Mouse (Mus musculus) thymus, adult 2 months (tissue): Measurements from ENCODE around the gene Hipk1.

Experiments used
- CTCF ChIP-seq: fragments of 200-500 bp; IDR thresholded peaks from 2 replicates; pipeline ENCODE4 v1.5.1; 2012; ENCODE audit warnings: mild to moderate bottlenecking, control low read depth, low read length, moderate library complexity, borderline replicate concordance; ENCODE audit not compliant: control insufficient read depth, poor library complexity, insufficient read depth; ENCODE audit errors: extremely low read depth
- POLR2A ChIP-seq: fragments of 200-500 bp; IDR thresholded peaks from 2 replicates; pipeline ENCODE4 v1.6.1; 2012; ENCODE audit warnings: mild to moderate bottlenecking, low read length, control low read depth, moderate library complexity; ENCODE audit not compliant: control insufficient read depth, poor library complexity, insufficient read depth; ENCODE audit errors: extremely low read depth

DNA sequence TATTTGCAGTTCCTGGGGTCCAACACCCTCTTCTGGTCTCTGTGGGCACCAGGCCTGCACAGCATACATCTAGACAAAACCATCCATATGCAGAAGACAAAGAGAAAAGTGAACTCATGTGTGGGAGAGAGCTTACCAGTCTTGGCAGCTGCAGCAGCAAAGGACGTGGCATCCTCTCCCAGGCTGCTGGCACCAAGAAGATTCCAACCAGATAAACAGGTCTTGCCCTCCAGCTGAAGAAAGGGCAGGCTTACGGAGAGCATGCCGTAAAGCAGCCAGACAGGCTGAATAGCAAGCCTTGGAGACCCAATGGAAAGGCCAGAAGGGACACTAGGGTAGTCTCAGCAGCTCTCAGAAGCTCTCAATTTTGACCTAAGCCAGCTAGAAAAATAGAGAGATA is 59.2 kb downstream of the Hipk1 start:
- no peak for TF ChIP-seq CTCF
- no peak for TF ChIP-seq POLR2A
